Mouse (Mus musculus) retina, embryonic 14.5 days (tissue): ENCODE results near the gene Tet1.
A peak's percentile ranks its signal among the peaks of the same experiment; 100 is the strongest.

ENCODE experiments used
- DNase-seq: peaks from one replicate; pipeline ENCODE4 v3.0.0-alpha.2; 2015; ENCODE audit warnings: low spot score

Tet1 gene

GRCm38 (mm10) chr10:62891025-62891424 lies 17.8 kb downstream of the Tet1 start:
- DNase-seq, result no peak

DNA sequence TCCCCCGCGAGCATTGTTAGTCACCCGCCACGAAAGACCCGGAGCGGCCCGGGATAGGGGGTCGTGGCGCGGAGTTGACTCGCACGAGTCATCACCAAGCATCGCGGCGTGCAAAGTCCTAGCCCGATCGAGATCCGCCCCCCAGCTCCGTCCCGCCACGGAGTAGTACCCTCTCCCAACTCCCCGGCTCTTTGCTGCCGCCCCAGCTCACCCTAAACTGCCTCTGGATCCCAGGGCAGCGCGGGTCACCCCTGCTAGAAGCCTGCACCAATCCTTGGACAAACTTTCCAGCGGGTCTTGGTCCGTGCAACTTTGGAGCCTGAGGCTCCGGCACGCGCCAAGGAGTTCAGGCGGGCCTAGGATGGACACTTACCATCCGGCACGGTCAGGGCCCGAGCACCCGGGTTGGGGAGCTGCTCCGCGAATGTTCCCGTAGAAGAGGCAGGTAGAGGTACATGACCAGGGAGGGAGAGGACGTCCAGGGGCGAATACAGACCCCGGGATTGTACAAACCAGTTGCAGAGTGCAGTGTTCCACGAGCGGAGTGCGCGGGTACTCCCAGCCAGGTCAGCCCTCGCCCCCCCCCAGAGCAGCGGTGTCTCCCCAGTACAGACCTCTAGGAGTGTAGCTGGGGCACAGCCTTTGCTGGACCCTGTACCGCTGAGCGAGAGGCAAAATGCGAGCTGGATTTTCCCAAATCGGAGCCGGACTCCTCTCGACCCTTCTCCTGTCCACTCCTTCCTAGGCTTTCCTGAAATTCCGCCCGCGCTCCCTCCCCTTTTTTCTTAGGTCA lies 21.8 kb downstream of the Tet1 start:
- DNase-seq, result peak; percentile 91

DNA sequence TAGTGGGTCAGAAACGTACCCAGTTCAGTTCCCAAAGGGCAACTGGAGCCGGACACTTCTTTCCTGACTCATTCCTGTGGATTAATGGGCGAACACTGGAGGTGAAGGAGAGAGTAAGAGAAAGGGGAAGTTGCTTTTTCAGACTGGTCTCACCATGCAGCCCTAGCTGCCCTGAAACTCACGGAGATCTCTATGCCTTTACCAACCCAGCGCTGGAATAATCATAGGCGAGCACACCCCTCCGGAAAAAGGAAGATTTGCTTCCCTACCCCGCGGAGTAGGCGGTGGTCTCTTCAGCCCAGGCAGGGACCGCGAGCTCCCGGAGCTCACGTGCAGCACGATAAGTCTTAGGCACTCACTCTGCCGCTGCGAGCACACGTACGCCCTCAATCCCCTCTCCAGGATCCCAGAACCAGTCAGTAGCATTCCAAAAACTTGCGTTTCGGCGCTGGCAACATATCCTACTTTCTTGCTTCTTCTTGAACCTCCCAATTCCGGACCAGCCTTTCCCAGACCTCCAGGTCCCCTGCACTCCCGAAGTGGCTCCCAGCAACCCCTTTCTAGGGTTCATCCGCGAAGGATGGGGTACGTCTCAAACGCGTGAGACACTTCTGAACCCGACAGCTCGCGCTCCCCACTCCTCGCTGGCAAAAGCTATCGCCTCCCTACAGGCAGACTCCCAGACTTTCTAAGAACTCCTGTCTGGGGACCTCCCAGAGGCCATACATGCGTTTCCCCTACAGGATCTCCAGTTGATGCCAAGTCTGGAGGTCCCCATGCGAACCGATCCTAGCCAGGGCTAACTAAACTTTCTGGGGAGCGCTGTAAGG lies 22.6 kb downstream of the Tet1 start:
- DNase-seq, result peak; percentile 50

GRCm38 (mm10) chr10:62885460-62885859 lies 23.3 kb downstream of the Tet1 start:
- DNase-seq, result no peak

DNA sequence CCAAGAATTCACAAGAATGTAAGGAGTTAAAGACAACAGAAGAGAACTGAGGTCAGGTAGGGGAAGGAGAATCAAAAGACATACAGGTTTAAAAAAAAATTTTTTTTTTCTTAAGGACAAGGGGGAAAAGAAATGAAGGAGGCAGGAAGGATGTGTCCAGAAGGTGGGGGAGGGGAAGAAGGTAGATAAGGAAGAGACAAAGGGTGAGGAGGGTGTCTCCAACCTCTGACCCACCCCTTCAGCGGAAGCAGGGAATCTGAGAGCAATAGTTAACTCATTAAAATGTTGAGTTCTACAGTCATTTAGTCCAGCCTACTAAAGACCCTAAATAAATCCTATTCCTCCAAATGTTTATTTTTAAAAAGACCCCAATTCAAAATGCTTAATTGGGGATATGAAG lies 24.3 kb downstream of the Tet1 start:
- no peak for DNase-seq

GRCm38 (mm10) chr10:62883933-62884372 lies 24.8 kb downstream of the Tet1 start:
- DNase-seq, result no peak

- no peak for DNase-seq
Measured at GRCm38 (mm10) chr10:62881211-62881610, 27.6 kb downstream of the Tet1 start.

DNA sequence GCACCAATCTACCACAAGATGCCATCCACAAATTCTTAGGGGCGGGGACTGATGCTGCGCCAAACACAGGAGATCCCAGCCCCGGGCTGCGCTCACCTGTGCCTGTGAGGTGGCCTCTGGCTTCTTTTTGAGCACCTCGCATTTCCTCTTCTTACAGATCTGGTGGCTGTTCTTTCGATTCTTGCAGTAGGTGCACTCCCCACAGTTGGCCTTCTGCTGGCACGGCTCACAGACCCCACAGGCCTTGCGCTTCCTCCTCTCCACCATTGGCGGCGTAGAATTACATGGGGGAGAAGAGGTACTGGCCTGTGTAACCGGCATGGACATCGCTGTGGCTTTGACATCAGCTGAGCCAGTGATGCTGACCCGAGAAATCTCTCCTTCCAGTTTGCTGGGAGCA lies 30.7 kb downstream of the Tet1 start:
- no peak for DNase-seq

- no peak for DNase-seq
Measured at GRCm38 (mm10) chr10:62875565-62875964, 33.2 kb downstream of the Tet1 start.

DNA sequence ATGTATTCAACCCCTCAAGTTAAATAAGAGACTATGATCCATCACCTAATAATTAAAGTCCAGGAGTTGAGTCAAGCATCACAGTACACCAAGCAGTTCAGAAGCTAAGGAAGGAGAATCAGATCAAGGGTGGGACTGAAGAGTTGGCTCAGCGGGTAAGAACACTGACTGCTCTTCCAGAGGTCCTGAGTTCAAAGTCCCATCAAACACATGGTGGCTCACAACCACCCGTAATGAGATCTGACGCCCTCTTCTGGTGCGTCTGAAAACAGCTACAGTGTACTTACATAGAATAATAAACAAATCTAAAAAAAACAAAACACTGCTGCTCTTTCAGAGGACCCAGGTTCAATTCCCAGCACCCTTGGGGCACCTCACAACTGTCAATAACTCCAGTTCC lies 34.0 kb downstream of the Tet1 start:
- DNase-seq, result no peak

DNA sequence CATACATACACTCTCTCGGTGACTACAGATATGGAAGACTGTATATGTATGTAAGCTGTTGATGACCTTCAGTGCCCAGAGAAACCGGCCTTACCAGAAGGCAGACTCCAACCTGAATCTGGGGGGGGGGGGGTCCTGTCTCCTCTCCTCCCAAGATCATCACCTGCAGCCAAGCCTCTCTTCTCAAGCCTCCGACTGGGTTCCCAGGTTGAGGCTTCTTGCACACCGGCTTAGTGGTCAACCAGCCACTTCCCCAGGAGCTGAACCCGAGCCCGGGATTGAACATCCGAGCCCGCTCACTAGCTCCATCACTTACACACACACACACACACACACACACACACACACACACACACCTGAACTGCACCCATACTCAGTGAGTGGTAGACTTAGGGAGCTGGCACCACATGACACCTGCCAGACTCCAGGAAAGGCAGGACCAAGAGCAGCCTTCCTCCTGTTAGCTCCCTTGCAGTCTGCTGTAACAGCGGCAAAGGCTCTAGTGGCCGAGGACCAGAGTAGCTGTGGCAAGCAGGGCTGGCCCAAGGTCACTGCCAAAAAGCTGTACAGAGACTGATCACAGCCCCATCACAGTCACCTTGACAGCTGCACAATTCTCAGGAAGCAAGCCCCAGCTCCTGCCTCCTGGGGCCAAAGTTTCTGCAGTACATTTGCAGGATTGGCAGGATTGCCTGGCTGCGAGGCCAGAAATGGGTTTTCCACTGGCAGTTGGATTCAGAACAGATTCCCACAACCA lies 42.6 kb downstream of the Tet1 start:
- peak; percentile 45 for DNase-seq

DNA sequence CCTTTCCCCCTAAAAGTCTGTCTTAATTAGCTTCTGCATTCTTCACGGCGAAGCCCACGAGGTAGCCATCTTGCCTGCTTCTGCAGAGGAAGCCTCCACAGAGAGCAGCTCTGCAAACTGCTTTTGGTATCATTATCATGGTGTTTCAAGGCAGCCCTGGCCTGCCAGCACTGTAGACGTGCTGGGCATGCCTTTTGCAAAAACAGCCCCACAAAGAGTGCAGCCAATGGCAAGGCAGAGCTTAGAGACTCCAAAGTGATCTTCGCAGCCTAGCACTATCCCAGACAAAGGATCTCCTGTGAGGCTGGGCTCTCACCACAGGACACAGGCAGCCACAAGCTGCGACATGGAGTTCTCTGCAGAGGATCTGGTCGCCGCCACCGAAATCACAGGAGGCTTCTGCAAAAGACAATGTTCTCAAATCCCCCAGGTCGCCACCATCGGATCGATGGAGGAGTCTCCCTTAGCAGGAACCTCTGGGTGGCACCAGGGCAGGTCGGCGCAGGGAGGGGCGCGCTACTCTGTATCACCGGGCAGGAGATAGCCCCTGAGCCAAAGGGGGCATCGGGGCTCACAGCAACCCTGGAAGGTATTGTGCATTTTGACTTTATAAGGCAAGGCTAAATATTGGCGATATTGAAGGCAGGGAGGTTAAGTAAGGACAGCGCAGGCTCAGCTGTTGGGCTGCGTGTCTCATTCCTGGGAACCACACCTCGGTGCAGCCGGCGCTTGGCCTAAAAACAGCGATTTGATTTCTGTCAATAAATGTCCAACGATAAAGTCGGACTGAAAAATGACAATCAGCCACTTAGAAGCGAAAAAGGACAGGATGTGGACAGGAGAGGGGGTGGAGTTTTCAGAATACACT lies 43.4 kb downstream of the Tet1 start:
- DNase-seq, result peak; percentile 89

DNA sequence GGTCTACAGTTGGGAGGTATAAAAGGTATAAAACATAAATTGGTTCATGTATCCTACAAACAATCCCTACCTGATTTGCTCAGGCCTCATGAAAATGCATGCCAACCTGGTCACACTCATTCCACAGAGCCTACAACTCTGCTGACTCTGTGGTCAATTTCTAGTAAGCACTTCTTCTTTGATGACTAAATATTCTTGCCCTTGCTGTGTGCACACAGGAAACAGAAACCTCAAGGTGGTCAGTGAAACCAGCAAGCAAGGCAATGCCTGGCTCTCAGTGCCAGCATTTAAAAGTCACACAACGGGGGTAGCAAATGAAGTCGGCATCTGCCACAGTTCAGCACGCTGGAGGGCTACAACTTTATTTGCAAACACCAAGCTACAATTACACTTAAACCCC lies 45.2 kb downstream of the Tet1 start:
- no peak for DNase-seq

- DNase-seq, result no peak
Measured at GRCm38 (mm10) chr10:62862435-62862834, 46.4 kb downstream of the Tet1 start.

- DNase-seq, result no peak
Measured at GRCm38 (mm10) chr10:62858967-62859366, 49.8 kb downstream of the Tet1 start.

DNA sequence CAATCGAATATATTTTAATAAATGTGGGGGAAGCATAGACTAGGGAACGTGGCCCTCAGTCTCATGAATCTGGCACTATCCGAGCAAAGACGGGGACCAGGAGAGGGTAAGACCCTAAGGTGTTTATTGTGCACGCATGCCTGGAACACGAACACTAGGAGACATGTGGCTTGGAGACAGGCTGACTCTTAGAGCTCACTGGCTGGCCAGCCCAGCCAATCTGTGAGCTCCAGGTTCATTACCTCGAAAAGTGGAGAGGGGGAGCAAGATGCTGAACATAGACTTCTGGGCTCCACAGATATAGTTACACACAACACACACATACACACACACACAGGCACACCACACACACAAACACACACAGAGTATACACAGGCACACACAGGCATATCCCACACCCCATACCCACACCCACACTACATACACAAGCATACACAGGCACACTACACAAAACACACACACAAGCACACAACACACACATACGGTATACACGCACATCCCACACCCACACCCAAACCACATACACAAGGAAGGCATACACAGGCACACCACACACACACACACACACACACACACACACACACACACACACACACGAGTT lies 52.0 kb downstream of the Tet1 start:
- no peak for DNase-seq

- no peak for DNase-seq
Measured at GRCm38 (mm10) chr10:62854992-62855391, 53.8 kb downstream of the Tet1 start.

DNA sequence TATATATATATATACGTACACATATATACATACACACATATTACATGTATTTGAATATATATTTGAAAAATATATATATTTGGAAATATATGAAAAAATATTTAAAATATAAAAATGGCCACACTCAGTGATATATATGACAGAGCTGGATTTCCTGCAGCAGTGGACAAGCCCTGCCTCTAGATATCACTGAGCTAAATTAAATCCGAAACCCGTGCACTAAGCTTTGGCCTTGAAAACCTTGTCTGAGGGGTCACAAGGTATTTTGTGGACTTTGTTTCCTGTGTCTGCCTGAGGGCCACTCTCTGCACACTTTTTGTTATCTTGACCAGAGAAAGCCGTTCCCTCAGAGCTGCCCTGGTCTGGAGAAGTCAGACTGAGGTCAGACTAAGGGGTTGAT lies 54.2 kb downstream of the Tet1 start:
- no peak for DNase-seq

GRCm38 (mm10) chr10:62851578-62851977 lies 57.2 kb downstream of the Tet1 start:
- DNase-seq, result no peak

DNA sequence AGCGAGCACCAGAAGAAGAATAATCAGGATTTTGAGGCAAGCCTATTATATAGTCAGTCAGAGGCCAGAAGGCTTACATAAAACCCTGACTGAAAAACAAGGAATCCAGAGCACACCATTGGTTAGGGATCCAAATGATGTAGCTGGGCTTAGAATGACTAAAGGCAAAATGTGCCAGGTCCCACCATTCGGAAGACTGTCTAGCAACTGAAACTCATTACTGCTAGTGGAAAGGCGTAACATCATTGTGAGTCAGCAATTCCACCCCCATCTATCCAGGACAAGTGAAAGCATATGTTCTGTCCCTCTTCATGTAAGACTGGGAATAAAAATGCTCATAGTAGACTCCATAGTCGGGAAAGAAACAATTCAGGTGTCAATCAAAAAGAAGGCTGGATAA lies 57.8 kb downstream of the Tet1 start:
- no peak for DNase-seq

- no peak for DNase-seq
Measured at GRCm38 (mm10) chr10:62848783-62849182, 60.0 kb downstream of the Tet1 start.
